Mouse (Mus musculus) heart, adult 8-10 months (tissue): ENCODE measurements at regions not wholly inside any gene's neighbourhood (a gene's known extent, or its start where the extent isn't known, plus 50 kb on each side); places are given as distances from the start of the nearest gene placed in this dataset. TPM values are rescaled to one million over a fixed set of nuclear protein-coding genes. Genes with fewer than 3 reads are reported as not detected.

Source experiments
- microRNA-seq: library from miRNA; unstranded; fragments of <30 nt; microRNA quantifications from one replicate; pipeline ENCODE4 v1.2.0, GENCODE M21; 2022

Small RNA genes in the stretch of these regions (microRNA-seq; reads per million reads assigned to microRNA genes)
- gene Gm24999 (not detected), gene Gm25000 (not detected)
